Mouse (Mus musculus): ENCODE results near the gene Hspa4. TPM values are rescaled to one million over a fixed set of nuclear protein-coding genes. Genes with fewer than 3 reads are reported as not detected.
"Not testable (repeated sequence)": the region's sequence is repeated elsewhere in the genome, so short reads cannot be mapped to it uniquely, and the experiment has no call there.

Gene Hspa4
- polyA plus RNA-seq (2015; fragmentation: Nextera tagmentation; extraction: Ambion mirVana): 37.4 and 41.4 TPM in 2 replicates

DNA sequence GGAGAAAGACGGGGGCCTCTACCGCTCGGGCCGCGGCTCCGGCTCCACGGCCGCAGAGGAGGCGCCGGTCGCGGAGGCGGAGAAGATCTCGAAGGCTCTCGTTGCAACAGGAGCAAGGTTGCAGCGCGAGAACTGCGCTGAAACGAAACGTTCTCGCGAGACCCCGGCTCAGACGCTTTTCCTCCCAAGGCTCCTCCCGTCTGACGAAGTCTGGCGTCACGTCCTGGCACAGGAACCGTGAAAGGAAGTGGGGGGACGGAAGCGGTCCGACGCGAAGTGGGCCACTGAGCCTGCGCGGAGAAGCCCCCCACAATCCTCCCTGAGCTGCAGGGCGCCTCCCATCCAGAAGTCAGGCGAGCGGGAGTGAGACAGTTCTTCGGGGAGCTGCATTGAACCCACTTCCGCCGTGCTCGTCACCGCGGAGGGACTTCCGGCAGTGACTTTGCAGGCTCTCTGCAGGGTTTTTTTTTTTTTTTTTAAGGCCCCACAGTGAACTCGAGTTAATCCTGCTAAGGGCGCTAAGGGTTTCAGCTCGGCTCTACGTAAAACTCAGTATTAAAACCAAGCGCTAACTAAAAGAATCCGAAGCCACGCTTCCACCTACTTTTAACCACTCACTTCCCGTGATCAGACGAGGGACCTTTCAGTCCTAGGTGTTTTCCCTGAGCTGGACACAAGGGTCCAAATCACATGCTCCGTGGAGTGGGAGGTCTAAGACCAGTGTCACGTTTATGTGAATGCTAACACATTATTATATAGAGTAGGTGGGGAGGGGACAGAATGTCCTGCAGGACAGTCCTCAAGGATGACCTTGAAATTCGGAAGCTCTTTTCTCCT, at the start of gene Hspa4:
TSS of gene Hspa4 (minus strand) at position 128 of the 837 bp plus-strand sequence.
- H3K27me3 ChIP-seq (ENCODE audit: insufficient read depth, low read length): no peaks in the 10 kb centered on the region
- H3K9ac ChIP-seq (replicated peaks): peak within 1 kb of the TSS; percentile 98
- DNase-seq (peak; percentile 98), ATAC-seq (peak; percentile 93)
- H3K4me3 ChIP-seq (ENCODE audit: low read depth, low read length): peak within 1 kb of the TSS; percentile 93
- H3K27ac ChIP-seq (ENCODE audit: low read depth): peak within 1 kb of the TSS; percentile 99
- peaks cover 6% of the 10 kb centered on the region; the same call in 1 of the 2 replicates for H3K36me3 ChIP-seq (replicated peaks; ENCODE audit: insufficient read depth, low read length)
- peaks cover 31% of the 10 kb centered on the region for H3K4me1 ChIP-seq (ENCODE audit: insufficient read depth)
- no peaks in the 10 kb centered on the region for H3K9me3 ChIP-seq (ENCODE audit: low read length)
- peak within 1 kb of the TSS; percentile 86 for H3K4me2 ChIP-seq (ENCODE audit: low read depth, low read length)
- 1% methylated on average over 56 of the region's 58 CpGs for WGBS (ENCODE audit: insufficient replicate concordance)
- TF ChIP-seq CTCF (IDR thresholded peaks at IDR 0.05; ENCODE audit: low read depth) (no peak), EP300 (IDR thresholded peaks at IDR 0.05; ENCODE audit: low read depth) (peak; percentile 82)

DNA sequence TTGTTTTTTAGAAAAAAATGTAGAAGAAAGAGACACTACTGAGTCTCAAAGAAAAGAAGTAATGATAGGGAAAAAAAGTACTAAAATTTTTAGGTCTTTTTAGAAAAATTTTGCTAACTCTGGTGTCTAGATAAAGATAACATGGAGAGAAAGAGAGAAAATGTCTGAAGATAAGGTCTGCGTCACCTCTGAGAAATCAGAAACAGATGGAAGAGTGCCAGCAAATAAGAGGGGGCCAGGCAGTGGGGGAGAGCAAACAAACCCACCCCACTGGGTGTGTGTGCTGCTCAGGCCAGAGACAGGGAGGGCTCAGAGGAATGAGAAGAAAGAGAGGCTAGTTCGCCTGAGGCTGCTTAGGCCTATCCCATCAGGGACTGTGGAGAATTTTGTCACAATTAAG, 45.5 kb upstream of the Hspa4 start:
- H3K9me3 ChIP-seq (ENCODE audit: low read length): no peaks in the 10 kb centered on the region
- no peak overlapping the region for H3K4me3 ChIP-seq (ENCODE audit: low read depth, low read length)
- ATAC-seq (no peak), DNase-seq (no peak)
- H3K4me1 ChIP-seq (ENCODE audit: insufficient read depth): peaks cover 2% of the 10 kb centered on the region
- H3K9ac ChIP-seq (replicated peaks): no peak overlapping the region
- TF ChIP-seq CTCF (IDR thresholded peaks at IDR 0.05; ENCODE audit: low read depth): no peak
- TF ChIP-seq EP300 (IDR thresholded peaks at IDR 0.05; ENCODE audit: low read depth): no peak
- no peaks in the 10 kb centered on the region for H3K27me3 ChIP-seq (ENCODE audit: insufficient read depth, low read length)
- H3K27ac ChIP-seq (ENCODE audit: low read depth): no peak overlapping the region
- no peak overlapping the region for H3K4me2 ChIP-seq (ENCODE audit: low read depth, low read length)
- 33% methylated on average over 2 of the region's 2 CpGs for WGBS (ENCODE audit: insufficient replicate concordance)
- H3K36me3 ChIP-seq (replicated peaks; ENCODE audit: insufficient read depth, low read length): no peaks in the 10 kb centered on the region

DNA sequence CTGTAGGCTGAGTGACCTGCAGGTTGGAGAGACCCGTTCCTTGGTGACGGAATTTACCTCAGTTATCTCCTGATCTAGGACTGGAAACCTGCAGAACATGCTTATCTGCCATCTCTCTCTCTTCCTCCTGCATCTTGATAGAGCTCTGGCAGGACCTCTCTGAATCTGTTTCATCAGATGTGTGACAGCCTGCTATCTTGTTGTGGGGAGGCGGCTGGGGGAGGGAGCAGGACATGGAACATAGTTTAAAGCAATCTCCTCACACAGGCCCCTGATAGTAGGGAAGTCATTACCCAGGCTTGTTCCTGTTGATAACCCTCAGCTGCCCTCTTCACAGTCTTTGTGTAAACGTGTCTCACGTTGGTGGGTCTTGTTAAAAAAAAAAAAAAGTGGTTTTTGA, 45.1 kb upstream of the Hspa4 start:
- peaks cover 2% of the 10 kb centered on the region for H3K4me1 ChIP-seq (ENCODE audit: insufficient read depth)
- no peak overlapping the region for H3K9ac ChIP-seq (replicated peaks)
- ATAC-seq (no peak), DNase-seq (no peak)
- TF ChIP-seq CTCF (IDR thresholded peaks at IDR 0.05; ENCODE audit: low read depth) (no peak), EP300 (IDR thresholded peaks at IDR 0.05; ENCODE audit: low read depth) (no peak)
- H3K9me3 ChIP-seq (ENCODE audit: low read length): no peaks in the 10 kb centered on the region
- no peaks in the 10 kb centered on the region for H3K27me3 ChIP-seq (ENCODE audit: insufficient read depth, low read length)
- H3K36me3 ChIP-seq (replicated peaks; ENCODE audit: insufficient read depth, low read length): no peaks in the 10 kb centered on the region
- H3K4me2 ChIP-seq (ENCODE audit: low read depth, low read length): no peak overlapping the region
- WGBS (ENCODE audit: insufficient replicate concordance): 15% methylated on average over 5 of the region's 5 CpGs
- H3K27ac ChIP-seq (ENCODE audit: low read depth): no peak overlapping the region
- H3K4me3 ChIP-seq (ENCODE audit: low read depth, low read length): no peak overlapping the region

DNA sequence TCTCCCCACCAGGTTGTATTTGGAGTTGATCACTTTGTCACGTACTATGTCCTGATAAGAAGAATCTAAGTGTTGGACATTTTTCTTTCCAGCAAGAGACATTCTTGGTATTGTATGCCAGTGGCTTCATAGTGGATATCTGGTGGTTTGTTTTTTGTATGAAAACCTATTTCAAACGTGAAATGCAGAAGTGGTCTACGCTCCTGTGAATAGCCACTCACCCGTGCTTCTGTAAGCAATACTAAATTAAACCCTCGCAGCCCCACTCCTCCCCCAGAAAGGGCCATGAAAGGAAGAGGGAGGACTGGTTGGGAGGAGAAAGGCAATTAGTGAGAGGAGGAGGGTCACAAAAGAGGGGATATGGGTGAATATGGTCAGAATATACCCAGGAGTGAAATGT, 42.5 kb upstream of the Hspa4 start:
- 27% methylated on average over 5 of the region's 5 CpGs for WGBS (ENCODE audit: insufficient replicate concordance)
- Histone ChIP-seq H3K36me3 (replicated peaks; ENCODE audit: insufficient read depth, low read length) (no peaks in the 10 kb centered on the region), H3K9me3 (ENCODE audit: low read length) (no peaks in the 10 kb centered on the region), H3K9ac (replicated peaks) (no peak overlapping the region), H3K27me3 (ENCODE audit: insufficient read depth, low read length) (no peaks in the 10 kb centered on the region), H3K4me1 (ENCODE audit: insufficient read depth) (peaks cover 2% of the 10 kb centered on the region), H3K4me2 (ENCODE audit: low read depth, low read length) (no peak overlapping the region), H3K27ac (ENCODE audit: low read depth) (no peak overlapping the region), H3K4me3 (ENCODE audit: low read depth, low read length) (no peak overlapping the region)
- no peak for DNase-seq
- TF ChIP-seq EP300 (IDR thresholded peaks at IDR 0.05; ENCODE audit: low read depth) (no peak), CTCF (IDR thresholded peaks at IDR 0.05; ENCODE audit: low read depth) (no peak)
- ATAC-seq: no peak

DNA sequence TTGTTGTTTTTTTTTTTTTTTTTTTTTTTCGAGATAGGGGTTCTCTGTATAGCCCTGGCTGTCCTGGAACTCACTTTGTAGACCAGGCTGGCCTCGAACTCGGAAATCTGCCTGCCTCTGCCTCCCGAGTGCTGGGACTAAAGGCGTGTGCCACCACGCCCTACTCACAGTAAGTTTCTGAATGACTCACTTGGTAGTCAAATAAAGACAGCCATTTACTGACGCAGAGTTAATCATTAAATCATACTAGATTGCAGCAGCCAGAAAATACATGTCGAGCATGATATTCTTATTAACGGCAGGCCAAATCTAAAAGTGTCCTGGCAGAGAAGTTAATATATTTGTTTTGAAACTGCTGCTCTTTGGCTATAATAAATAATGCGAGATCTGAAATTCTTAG, 40.8 kb upstream of the Hspa4 start:
- not testable (repeated sequence) for DNase-seq; H3K9me3 ChIP-seq (ENCODE audit: low read length); H3K27ac ChIP-seq (ENCODE audit: low read depth); ATAC-seq; H3K36me3 ChIP-seq (replicated peaks; ENCODE audit: insufficient read depth, low read length); H3K4me2 ChIP-seq (ENCODE audit: low read depth, low read length); H3K4me3 ChIP-seq (ENCODE audit: low read depth, low read length); H3K4me1 ChIP-seq (ENCODE audit: insufficient read depth); H3K9ac ChIP-seq (replicated peaks); H3K27me3 ChIP-seq (ENCODE audit: insufficient read depth, low read length)
- WGBS (ENCODE audit: insufficient replicate concordance): 72% methylated on average over 10 of the region's 10 CpGs

DNA sequence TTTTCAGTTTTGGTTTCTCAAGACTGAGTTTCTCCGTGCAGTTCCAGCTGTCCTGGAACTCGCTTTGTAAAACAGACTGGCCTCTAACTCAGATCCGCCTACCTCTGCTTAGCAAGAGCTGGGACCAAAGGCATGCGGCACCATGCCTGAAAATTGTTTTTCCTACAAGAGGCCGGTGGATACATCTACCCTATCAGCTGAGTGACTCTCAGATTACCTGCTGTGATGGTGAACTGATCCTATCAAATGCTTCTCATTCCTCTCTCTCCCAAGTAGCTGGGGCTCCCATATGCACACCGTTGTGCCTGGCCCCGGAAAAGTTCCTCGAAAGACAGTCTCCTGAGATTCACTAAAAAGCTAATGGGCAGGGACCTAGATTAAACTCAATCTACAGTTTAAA, 37.4 kb upstream of the Hspa4 start:
- WGBS (ENCODE audit: insufficient replicate concordance): 72% methylated on average over 8 of the region's 8 CpGs

More for the DNA sequence above, 37.4 kb upstream of the Hspa4 start:
- no peak for TF ChIP-seq CTCF (IDR thresholded peaks at IDR 0.05; ENCODE audit: low read depth)
- no peak for TF ChIP-seq EP300 (IDR thresholded peaks at IDR 0.05; ENCODE audit: low read depth)
- DNase-seq (no peak), ATAC-seq (no peak)
- Histone ChIP-seq H3K4me1 (ENCODE audit: insufficient read depth) (no peaks in the 10 kb centered on the region), H3K27me3 (ENCODE audit: insufficient read depth, low read length) (no peaks in the 10 kb centered on the region), H3K4me2 (ENCODE audit: low read depth, low read length) (no peak overlapping the region), H3K36me3 (replicated peaks; ENCODE audit: insufficient read depth, low read length) (peaks cover 4% of the 10 kb centered on the region; the same call in 1 of the 2 replicates), H3K4me3 (ENCODE audit: low read depth, low read length) (no peak overlapping the region), H3K9ac (replicated peaks) (no peak overlapping the region), H3K27ac (ENCODE audit: low read depth) (no peak overlapping the region), H3K9me3 (ENCODE audit: low read length) (no peaks in the 10 kb centered on the region)

Data from liver, postnatal 0 days (tissue).